Mouse (Mus musculus) embryo, embryonic 11.5 days (tissue): ENCODE data around the gene Slc5a8.

Experiments
- DNase-seq: peaks from one replicate; pipeline ENCODE4 v3.0.0-alpha.2; 2012; ENCODE audit warnings: low read depth, low spot score

Slc5a8 gene

GRCm38 (mm10) chr10:88885632-88886090 lies at the start of gene Slc5a8:
TSS of gene Slc5a8 (plus strand) at chr10:88885992.
- no peak for DNase-seq

- no peak for DNase-seq
Observed at GRCm38 (mm10) chr10:88848876-88849476, 36.8 kb upstream of the Slc5a8 start.

GRCm38 (mm10) chr10:88849976-88850375 lies 35.8 kb upstream of the Slc5a8 start:
- no peak for DNase-seq

- DNase-seq: no peak
Observed at GRCm38 (mm10) chr10:88853326-88853725, 32.5 kb upstream of the Slc5a8 start.

GRCm38 (mm10) chr10:88860911-88861310 lies 24.9 kb upstream of the Slc5a8 start:
- no peak for DNase-seq

GRCm38 (mm10) chr10:88861416-88861815 lies 24.4 kb upstream of the Slc5a8 start:
- DNase-seq: no peak

GRCm38 (mm10) chr10:88862293-88862692 lies 23.5 kb upstream of the Slc5a8 start:
- no peak for DNase-seq

- DNase-seq: no peak
Observed at GRCm38 (mm10) chr10:88866017-88866416, 19.8 kb upstream of the Slc5a8 start.

- DNase-seq: no peak
Observed at GRCm38 (mm10) chr10:88874870-88875269, 10.9 kb upstream of the Slc5a8 start.

GRCm38 (mm10) chr10:88877421-88877820 lies 8.4 kb upstream of the Slc5a8 start:
- DNase-seq: no peak

- DNase-seq: no peak
Observed at GRCm38 (mm10) chr10:88883721-88884120, 2.1 kb upstream of the Slc5a8 start.

- no peak for DNase-seq
Observed at GRCm38 (mm10) chr10:88884836-88885235, 956 bp upstream of the Slc5a8 start.

- DNase-seq: no peak
Observed at GRCm38 (mm10) chr10:88886114-88886513, 322 bp downstream of the Slc5a8 start.

- DNase-seq: no peak
Observed at GRCm38 (mm10) chr10:88888376-88888775, 2.6 kb downstream of the Slc5a8 start.

- no peak for DNase-seq
Observed at GRCm38 (mm10) chr10:88891410-88891809, 5.6 kb downstream of the Slc5a8 start.

GRCm38 (mm10) chr10:88892560-88893087 lies 6.8 kb downstream of the Slc5a8 start:
- DNase-seq: no peak

- no peak for DNase-seq
Observed at GRCm38 (mm10) chr10:88897032-88897431, 11.2 kb downstream of the Slc5a8 start.

- no peak for DNase-seq
Observed at GRCm38 (mm10) chr10:88949649-88950296, 64.0 kb downstream of the Slc5a8 start.

GRCm38 (mm10) chr10:88950297-88950653 lies 64.5 kb downstream of the Slc5a8 start:
- DNase-seq: no peak

GRCm38 (mm10) chr10:88960791-88961190 lies 75.0 kb downstream of the Slc5a8 start:
- DNase-seq: no peak

GRCm38 (mm10) chr10:88968586-88968985 lies 82.8 kb downstream of the Slc5a8 start:
- DNase-seq: no peak

- no peak for DNase-seq
Observed at GRCm38 (mm10) chr10:88970951-88971725, 85.3 kb downstream of the Slc5a8 start.
